Mouse (Mus musculus) midbrain, embryonic 10.5 days (tissue): ENCODE results near the gene Naxd. TPM values are rescaled to one million over a fixed set of nuclear protein-coding genes. Genes with fewer than 3 reads are reported as not detected.

ENCODE experiments used
- DNase-seq: peaks from one replicate; pipeline ENCODE4 v3.0.0-alpha.2; 2017; ENCODE audit warnings: low spot score
- H3K27ac ChIP-seq: fragments of 300-500 bp; sonication (generic); replicated peaks from 2 replicates; pipeline ENCODE4 v1.5.1; 2016; ENCODE audit warnings: mild to moderate bottlenecking
- H3K27me3 ChIP-seq: fragments of 300-500 bp; sonication (generic); 2 replicates; pipeline ENCODE4 v1.6.1; 2016; ENCODE audit warnings: low read depth, mild to moderate bottlenecking; ENCODE audit not compliant: poor library complexity, severe bottlenecking
- H3K36me3 ChIP-seq: fragments of 300-500 bp; sonication (generic); 2 replicates; pipeline ENCODE4 v1.6.1; 2016; ENCODE audit warnings: mild to moderate bottlenecking, moderate library complexity
- H3K4me1 ChIP-seq: fragments of 300-500 bp; sonication (generic); 2 replicates; pipeline ENCODE4 v1.6.1; 2016
- H3K4me3 ChIP-seq: fragments of 300-500 bp; sonication (generic); 2 replicates; pipeline ENCODE4 v1.5.1; 2016; ENCODE audit warnings: mild to moderate bottlenecking, moderate library complexity
- H3K9me3 ChIP-seq: fragments of 300-500 bp; sonication (generic); replicated peaks from 2 replicates; pipeline ENCODE4 v1.6.1; 2016; ENCODE audit warnings: mild to moderate bottlenecking
- WGBS: fragments of 180-500 bp; shearing (Covaris S2); methylation state at CpG from one replicate; pipeline ENCODE4 v1.1.7; 2016; 5-methylcytosine and 5-hydroxymethylcytosine counted together
- polyA plus RNA-seq: library from polyadenylated mRNA; unstranded; fragments of >200 nt; fragmentation: Nextera tagmentation; extraction: Ambion mirVana; gene quantifications from 2 replicates; pipeline ENCODE4 v1.2.1, GENCODE M21; 2016

Gene Naxd
- polyA plus RNA-seq, 1 experiment from 2014 or later = 114 TPM

GRCm38 (mm10) chr8:11498786-11499485 lies 1.6 kb downstream of the Naxd start:
- H3K4me3 ChIP-seq = peak overlapping the region; percentile 85; the same call in 1 of the 2 replicates
- DNase-seq = no peak
- H3K27ac ChIP-seq = no peak overlapping the region
- no peaks in the 10 kb centered on the region for H3K9me3 ChIP-seq
- peaks cover 21% of the 10 kb centered on the region for H3K4me1 ChIP-seq
- peaks cover 8% of the 10 kb centered on the region; the same call in 1 of the 2 replicates for H3K27me3 ChIP-seq
- peaks cover 47% of the 10 kb centered on the region for H3K36me3 ChIP-seq
- WGBS = 95% methylated on average over 4 of the region's 4 CpGs

GRCm38 (mm10) chr8:11503476-11504232 lies 6.3 kb downstream of the Naxd start:
- no peak overlapping the region for H3K27ac ChIP-seq
- DNase-seq = no peak
- no peak overlapping the region for H3K4me3 ChIP-seq
- H3K9me3 ChIP-seq = no peaks in the 10 kb centered on the region
- peaks cover 3% of the 10 kb centered on the region for H3K4me1 ChIP-seq
- H3K27me3 ChIP-seq = no peaks in the 10 kb centered on the region
- WGBS = 88% methylated on average over 13 of the region's 13 CpGs
- H3K36me3 ChIP-seq = peaks cover 88% of the 10 kb centered on the region

- 87% methylated on average over 14 of the region's 14 CpGs for WGBS
- Histone ChIP-seq H3K4me1 (no peaks in the 10 kb centered on the region), H3K36me3 (peaks cover 98% of the 10 kb centered on the region), H3K27me3 (no peaks in the 10 kb centered on the region), H3K27ac (no peak overlapping the region), H3K4me3 (no peak overlapping the region), H3K9me3 (no peaks in the 10 kb centered on the region)
- DNase-seq = no peak
Measured at GRCm38 (mm10) chr8:11506074-11506473, 8.8 kb downstream of the Naxd start.

DNA sequence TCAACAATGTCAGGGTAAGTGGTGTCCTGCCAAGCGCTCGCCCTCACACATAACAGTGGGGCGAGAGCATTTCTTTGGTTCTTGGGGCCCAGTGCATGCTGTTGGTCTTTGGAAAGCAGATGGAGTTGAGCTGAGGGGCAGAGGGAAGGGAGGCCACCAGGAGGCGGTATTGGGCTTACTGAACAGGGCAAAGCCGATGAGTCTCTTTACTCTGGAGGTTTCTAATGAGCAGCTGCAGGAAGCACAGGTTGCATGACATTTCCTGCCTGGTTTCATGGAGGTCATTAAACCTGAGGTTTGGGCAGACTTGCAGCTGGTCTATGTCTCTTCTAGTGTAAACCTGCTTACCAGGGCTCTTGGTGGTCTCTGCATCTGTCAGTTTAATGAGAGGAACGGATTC lies 9.5 kb downstream of the Naxd start:
- Histone ChIP-seq H3K4me3 (no peak overlapping the region), H3K36me3 (peaks cover 99% of the 10 kb centered on the region), H3K9me3 (no peaks in the 10 kb centered on the region), H3K27me3 (no peaks in the 10 kb centered on the region), H3K27ac (no peak overlapping the region), H3K4me1 (no peaks in the 10 kb centered on the region)
- DNase-seq = peak; percentile 41
- WGBS = 78% methylated on average over 6 of the region's 6 CpGs

- H3K36me3 ChIP-seq = peaks cover 99% of the 10 kb centered on the region
- no peaks in the 10 kb centered on the region for H3K27me3 ChIP-seq
- no peaks in the 10 kb centered on the region for H3K9me3 ChIP-seq
- H3K27ac ChIP-seq = no peak overlapping the region
- 82% methylated on average over 10 of the region's 10 CpGs for WGBS
- DNase-seq = no peak
- no peak overlapping the region for H3K4me3 ChIP-seq
- H3K4me1 ChIP-seq = no peaks in the 10 kb centered on the region
Measured at GRCm38 (mm10) chr8:11508880-11509279, 11.6 kb downstream of the Naxd start.

DNA sequence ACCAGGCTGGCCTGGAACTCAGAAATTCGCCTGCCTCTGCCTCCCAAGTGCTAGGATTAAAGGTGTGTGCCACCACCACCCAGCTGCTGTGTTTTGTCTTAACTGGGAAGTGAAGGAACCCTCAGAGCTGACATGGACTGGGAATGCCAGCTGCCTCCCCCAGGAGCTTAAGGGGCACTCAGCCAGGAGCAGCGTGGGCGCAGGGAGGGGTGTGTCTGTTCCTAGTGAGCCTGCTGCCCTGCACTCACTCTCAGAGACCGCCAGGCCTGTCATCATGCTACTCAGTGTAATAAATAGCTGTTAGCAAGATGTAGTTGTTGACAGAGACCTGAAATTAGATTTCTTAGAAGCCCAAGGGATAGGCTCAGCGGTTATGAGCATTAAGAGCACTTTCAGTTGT lies 13.7 kb downstream of the Naxd start:
- Histone ChIP-seq H3K27ac (no peak overlapping the region), H3K36me3 (peaks cover 99% of the 10 kb centered on the region), H3K4me1 (no peaks in the 10 kb centered on the region), H3K9me3 (no peaks in the 10 kb centered on the region), H3K4me3 (no peak overlapping the region), H3K27me3 (no peaks in the 10 kb centered on the region)
- WGBS = 90% methylated on average over 5 of the region's 5 CpGs
- no peak for DNase-seq

DNA sequence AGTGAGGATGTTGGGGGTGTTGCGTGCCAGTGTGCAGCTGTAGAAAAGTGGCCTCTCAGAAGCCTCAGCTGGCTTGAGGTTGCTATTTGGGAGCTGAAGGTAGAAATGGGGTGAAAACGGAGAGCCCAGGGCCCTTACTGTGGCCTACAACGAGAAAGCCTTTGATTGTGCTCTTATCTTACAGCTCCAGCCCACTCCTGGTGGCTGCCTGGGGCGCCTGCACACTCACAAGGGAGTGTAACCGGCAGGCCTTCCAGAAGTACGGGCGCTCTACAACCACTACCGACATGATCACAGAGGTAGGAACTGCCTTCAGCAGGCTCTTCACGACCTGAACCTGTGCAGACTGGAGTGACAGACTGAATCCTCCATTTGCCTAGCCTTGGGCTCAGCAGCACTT lies 15.4 kb downstream of the Naxd start:
- H3K36me3 ChIP-seq = peaks cover 99% of the 10 kb centered on the region
- no peak overlapping the region for H3K27ac ChIP-seq
- H3K27me3 ChIP-seq = no peaks in the 10 kb centered on the region
- 89% methylated on average over 9 of the region's 9 CpGs for WGBS
- DNase-seq = no peak
- H3K4me3 ChIP-seq = no peak overlapping the region
- H3K4me1 ChIP-seq = no peaks in the 10 kb centered on the region
- H3K9me3 ChIP-seq = no peaks in the 10 kb centered on the region

DNA sequence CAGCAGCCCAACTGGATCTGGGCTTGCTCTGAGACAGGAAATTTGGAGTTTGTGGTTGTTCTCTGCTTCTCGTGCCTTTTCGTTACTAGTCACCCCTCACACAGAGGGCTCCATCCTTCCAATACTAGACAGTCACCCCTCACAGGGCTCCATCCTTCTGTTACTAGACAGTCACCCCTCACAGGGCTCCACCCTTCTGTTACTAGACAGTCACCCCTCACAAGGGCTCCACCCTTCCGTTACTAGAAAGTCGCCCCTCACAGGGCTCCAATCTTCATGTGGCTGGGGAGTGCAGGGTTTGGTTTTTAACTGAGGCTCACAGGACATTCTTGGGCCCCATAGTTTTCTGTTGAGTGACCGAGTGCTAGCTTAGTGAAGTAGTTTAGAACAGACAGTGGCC lies 15.9 kb downstream of the Naxd start:
- WGBS = 94% methylated on average over 5 of the region's 5 CpGs
- peaks cover 98% of the 10 kb centered on the region for H3K36me3 ChIP-seq

GRCm38 (mm10) chr8:11516292-11516691 lies 19.0 kb downstream of the Naxd start:
- Histone ChIP-seq H3K27ac (no peak overlapping the region), H3K36me3 (peaks cover 79% of the 10 kb centered on the region), H3K4me3 (no peak overlapping the region), H3K27me3 (no peaks in the 10 kb centered on the region), H3K9me3 (no peaks in the 10 kb centered on the region), H3K4me1 (no peaks in the 10 kb centered on the region)
- WGBS = 91% methylated on average over 9 of the region's 9 CpGs
- no peak for DNase-seq

More for the DNA sequence above, 15.9 kb downstream of the Naxd start:
- no peaks in the 10 kb centered on the region for H3K9me3 ChIP-seq
- no peak overlapping the region for H3K27ac ChIP-seq
- H3K4me3 ChIP-seq = no peak overlapping the region
- no peak for DNase-seq
- no peaks in the 10 kb centered on the region for H3K4me1 ChIP-seq
- H3K27me3 ChIP-seq = no peaks in the 10 kb centered on the region

DNA sequence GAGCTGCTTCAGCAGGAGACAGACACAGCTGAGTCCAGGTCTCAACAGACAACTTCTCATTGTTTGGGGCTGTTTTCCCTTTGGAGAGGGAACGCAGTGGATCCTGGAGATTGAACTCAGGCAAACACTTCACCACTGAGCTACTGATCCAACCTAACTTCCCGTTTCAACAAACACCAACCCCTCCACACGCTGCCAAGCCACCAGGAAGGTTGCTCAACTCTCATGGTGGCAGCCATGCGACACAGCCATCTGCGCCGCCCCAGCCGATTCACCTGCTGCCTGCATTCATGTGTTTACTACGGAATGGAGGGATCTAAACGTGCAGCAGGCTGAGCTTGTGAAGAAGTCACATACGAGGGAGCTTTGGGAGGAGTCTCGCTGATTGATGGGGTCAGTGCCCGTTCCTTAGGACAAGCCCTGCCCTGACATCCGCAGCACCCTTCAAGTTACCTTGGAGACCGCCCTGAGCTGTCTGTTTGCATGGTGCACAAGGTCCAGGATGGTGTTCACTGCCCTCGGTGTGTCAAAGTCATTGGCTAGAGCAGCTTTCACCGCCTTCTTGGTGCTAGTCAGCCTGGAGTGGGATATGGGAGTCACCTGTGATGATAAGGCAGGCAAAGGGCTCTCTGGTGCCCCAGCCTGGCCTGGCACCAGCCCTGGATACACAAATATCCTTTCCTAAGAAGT lies 20.2 kb downstream of the Naxd start:
- Histone ChIP-seq H3K36me3 (peaks cover 74% of the 10 kb centered on the region), H3K9me3 (no peaks in the 10 kb centered on the region), H3K27me3 (no peaks in the 10 kb centered on the region), H3K27ac (no peak overlapping the region), H3K4me1 (peaks cover 5% of the 10 kb centered on the region; the same call in 1 of the 2 replicates), H3K4me3 (no peak overlapping the region)
- WGBS = 88% methylated on average over 16 of the region's 16 CpGs
- no peak for DNase-seq

DNA sequence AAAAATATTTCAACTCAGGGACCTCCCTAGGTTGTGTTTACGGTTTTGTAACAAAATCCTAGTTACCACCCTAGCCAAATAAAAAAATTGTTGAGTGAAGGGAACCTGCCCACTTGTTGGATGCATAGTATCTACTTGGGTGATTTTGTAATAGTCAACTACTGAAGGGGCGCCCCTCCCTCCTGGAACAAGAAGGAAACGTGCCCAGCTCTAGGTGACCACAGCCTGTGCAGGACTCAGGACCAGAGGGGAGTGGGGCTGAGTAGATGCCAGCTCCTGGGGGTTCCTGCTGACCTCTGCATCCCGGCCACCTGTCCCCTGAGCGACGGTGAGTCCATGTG lies 20.7 kb downstream of the Naxd start:
- Histone ChIP-seq H3K4me3 (no peak overlapping the region), H3K27ac (no peak overlapping the region), H3K36me3 (peaks cover 69% of the 10 kb centered on the region), H3K27me3 (no peaks in the 10 kb centered on the region), H3K9me3 (no peaks in the 10 kb centered on the region), H3K4me1 (peaks cover 5% of the 10 kb centered on the region; the same call in 1 of the 2 replicates)
- 89% methylated on average over 6 of the region's 6 CpGs for WGBS
- DNase-seq = no peak

DNA sequence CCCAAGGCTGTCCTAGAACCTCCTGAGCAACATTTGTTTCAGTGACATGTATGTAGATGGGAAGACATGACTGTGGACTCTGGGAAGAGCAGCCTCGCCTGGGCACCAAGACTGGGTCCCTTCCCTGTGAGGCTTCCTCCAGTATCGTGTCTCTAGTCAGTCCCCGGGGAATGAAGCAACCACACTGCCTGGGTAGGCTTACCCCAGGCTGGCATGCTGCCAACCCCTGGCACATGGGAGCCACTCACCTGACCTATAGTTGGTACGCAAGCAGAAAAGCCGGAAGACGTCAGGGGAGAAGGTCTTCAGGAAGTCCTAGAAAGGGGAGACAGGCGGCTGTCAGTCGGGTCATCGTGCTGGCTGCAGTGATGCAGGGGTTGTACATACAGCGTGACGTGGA lies 21.4 kb downstream of the Naxd start:
- Histone ChIP-seq H3K27ac (no peak overlapping the region), H3K9me3 (no peaks in the 10 kb centered on the region), H3K27me3 (no peaks in the 10 kb centered on the region), H3K36me3 (peaks cover 63% of the 10 kb centered on the region), H3K4me1 (peaks cover 5% of the 10 kb centered on the region; the same call in 1 of the 2 replicates), H3K4me3 (no peak overlapping the region)
- WGBS = 95% methylated on average over 11 of the region's 11 CpGs
- DNase-seq = no peak

GRCm38 (mm10) chr8:11523331-11523730 lies 26.0 kb downstream of the Naxd start:
- 81% methylated on average over 3 of the region's 3 CpGs for WGBS
- Histone ChIP-seq H3K4me3 (no peak overlapping the region), H3K4me1 (peaks cover 5% of the 10 kb centered on the region; the same call in 1 of the 2 replicates), H3K27me3 (no peaks in the 10 kb centered on the region), H3K27ac (no peak overlapping the region), H3K36me3 (peaks cover 18% of the 10 kb centered on the region), H3K9me3 (no peaks in the 10 kb centered on the region)
- no peak for DNase-seq
